9 mouse cellular contexts compared by ENCODE assay signal in the genomic region with DNA sequence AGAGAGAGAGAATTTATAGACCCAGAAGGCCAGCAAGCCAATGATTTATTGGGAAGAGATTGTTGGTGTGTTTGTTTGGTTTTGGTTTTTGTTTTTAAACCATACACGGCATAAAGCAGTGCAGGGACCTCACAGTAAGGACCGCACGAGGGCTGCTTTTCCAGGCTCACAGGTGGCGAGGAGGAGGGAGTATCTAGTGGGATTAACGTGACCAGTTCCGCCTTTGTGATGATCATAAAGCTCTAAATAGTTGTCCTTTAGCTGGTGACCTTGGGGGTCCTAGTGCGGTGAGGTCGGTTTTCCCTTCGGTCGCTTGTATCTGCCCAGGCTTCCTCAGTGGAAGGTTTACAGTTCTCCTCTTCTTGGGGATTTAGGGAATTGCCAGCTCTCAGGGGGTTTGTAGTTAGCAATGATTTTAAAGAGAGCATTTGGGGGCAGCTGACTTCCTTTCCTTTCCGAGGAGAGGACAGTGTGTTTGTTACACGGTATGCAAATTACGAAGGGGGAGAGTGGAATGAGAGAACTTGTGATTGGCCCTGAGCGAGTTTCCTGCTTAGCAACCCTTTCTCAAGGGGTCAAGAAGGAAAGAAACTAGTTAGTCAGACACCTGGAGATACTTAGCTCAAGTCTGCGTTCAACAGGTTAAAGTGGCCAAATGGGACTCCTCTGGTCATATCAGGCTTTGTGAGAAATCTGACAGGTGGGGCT. TPM values are rescaled to one million over a fixed set of nuclear protein-coding genes. Genes with fewer than 3 reads are reported as not detected.
A peak's percentile ranks its signal among the peaks of the same experiment; 100 is the strongest.
DNase-seq lines count a peak whose midpoint lies in the region; ATAC-seq lines count a peak whose summit lies in the region.
"Had no signal": no experiment of that assay in that cellular context is flagged by ENCODE, and none has a peak within 500 bp of the region (broad histone marks: within the 10 kb centered on the region; RNA-seq: fewer than 3 reads in every experiment).

No protein-coding gene starts in this region.

- H3K27ac ChIP-seq in embryonic facial prominence, embryonic 11.5 days (replicated peaks; ENCODE audit: low read depth, low read length): no peak overlapping the region

- H3K27me3 ChIP-seq in embryonic facial prominence, embryonic 11.5 days (ENCODE audit: control insufficient read depth, insufficient read depth, low read length): no peaks in the 10 kb centered on the region

- H3K36me3 ChIP-seq in embryonic facial prominence, embryonic 11.5 days (replicated peaks; ENCODE audit: control insufficient read depth, insufficient read depth, low read depth, low read length): no peaks in the 10 kb centered on the region

- no peak overlapping the region for H3K4me2 ChIP-seq in embryonic facial prominence, embryonic 11.5 days (ENCODE audit: low read depth, low read length)

- no peak for ATAC-seq in embryonic facial prominence, embryonic 11.5 days (replicated peaks; ENCODE audit: insufficient number of reproducible peaks, low FRiP score, low TSS enrichment, low read depth)
- ATAC-seq: forebrain, embryonic 14.5 days had no signal

- peak; percentile 54 for DNase-seq in kidney, adult 11 months
- no peak for DNase-seq in kidney, postnatal 10 days
- DNase-seq in embryonic facial prominence, embryonic 11.5 days (ENCODE audit: low spot score): peak; percentile 30
- peak; percentile 45 to 53 for DNase-seq in kidney, adult 8-10 months
- DNase-seq in lung, postnatal 25 days (ENCODE audit: low spot score): peak; percentile 30
- DNase-seq in layer of hippocampus, postnatal 25 days (ENCODE audit: extremely low spot score in 1 of 2, low spot score in 1 of 2): no peak
- no peak for DNase-seq in ovary, postnatal 36 days (ENCODE audit: low spot score)
- DNase-seq in layer of hippocampus, adult 18-20 months (ENCODE audit: low spot score in 2 of 2): no peak

- 15% methylated on average over 15 of the region's 15 CpGs for WGBS in embryonic facial prominence, embryonic 11.5 days

- H3K9ac ChIP-seq in embryonic facial prominence, embryonic 11.5 days (replicated peaks; ENCODE audit: low read length): no peak overlapping the region; the same call in 1 of the 2 replicates

- H3K9me3 ChIP-seq in embryonic facial prominence, embryonic 11.5 days (replicated peaks; ENCODE audit: control insufficient read depth, low read length): no peaks in the 10 kb centered on the region

- H3K4me1 ChIP-seq in embryonic facial prominence, embryonic 11.5 days (ENCODE audit: control insufficient read depth, insufficient read depth, low read length): no peaks in the 10 kb centered on the region

- H3K4me3 ChIP-seq in embryonic facial prominence, embryonic 11.5 days (ENCODE audit: low read depth, low read length): no peak overlapping the region

RNA-seq across cellular contexts. Expression of a gene that starts 29.5 kb away (rescaled TPM):
- polyA plus RNA-seq in embryonic facial prominence, embryonic 11.5 days (2014; fragmentation: Nextera tagmentation; extraction: Ambion mirVana): 54.0 and 54.3 TPM in 2 replicates
- total RNA-seq in layer of hippocampus, postnatal 25 days (2021): 10 to 100 TPM; 30.2 to 34.7 TPM
- total RNA-seq in layer of hippocampus, adult 18-20 months (2021): 10 to 100 TPM; 30.8 to 31.4 TPM

RNA-seq across cellular contexts. Expression of a gene that starts 31.9 kb away (rescaled TPM):
- polyA plus RNA-seq in embryonic facial prominence, embryonic 11.5 days (2014; fragmentation: Nextera tagmentation; extraction: Ambion mirVana): 4.7 and 4.8 TPM in 2 replicates
- 10 to 100 TPM; 33.4 to 39.9 TPM for total RNA-seq in layer of hippocampus, postnatal 25 days (2021)
- 10 to 100 TPM; 36.1 to 39.2 TPM for total RNA-seq in layer of hippocampus, adult 18-20 months (2021)

Comparison
In these comparisons a context has a peak if more than half of its experiments do, and no peak if none do; other contexts are left out.
1. DNase-seq: peak in kidney, adult 11 months (single experiment), embryonic facial prominence, embryonic 11.5 days (single experiment), kidney, adult 8-10 months (2 of 2) and lung, postnatal 25 days (single experiment); none in kidney, postnatal 10 days (single experiment), layer of hippocampus, postnatal 25 days (0 of 2), ovary, postnatal 36 days (single experiment) and layer of hippocampus, adult 18-20 months (0 of 2).